Mouse (Mus musculus) cortical plate, adult 2 months (tissue): ENCODE results near the gene Fkrp. TPM values are rescaled to one million over a fixed set of nuclear protein-coding genes. Genes with fewer than 3 reads are reported as not detected.
A peak's percentile ranks its signal among the peaks of the same experiment; 100 is the strongest.

ENCODE experiments used
- H3K27ac ChIP-seq: fragments of 200-500 bp; 2 replicates; pipeline ENCODE4 v1.5.1; 2012; ENCODE audit warnings: low read length, control low read depth, inconsistent platforms; ENCODE audit not compliant: insufficient read depth
- H3K4me1 ChIP-seq: fragments of 200-500 bp; 2 replicates; pipeline ENCODE4 v1.6.1; 2011; ENCODE audit warnings: low read length; ENCODE audit not compliant: control insufficient read depth, insufficient read depth
- H3K4me3 ChIP-seq: fragments of 200-500 bp; 2 replicates; pipeline ENCODE4 v1.5.1; 2011; ENCODE audit warnings: mild to moderate bottlenecking, low read length, control low read depth; ENCODE audit not compliant: insufficient read depth
- CTCF ChIP-seq: fragments of 200-500 bp; IDR thresholded peaks from 2 replicates; pipeline ENCODE4 v1.5.1; 2011; ENCODE audit warnings: mild to moderate bottlenecking, control low read depth, low read length; ENCODE audit not compliant: insufficient read depth; ENCODE audit errors: extremely low read depth
- POLR2A ChIP-seq: fragments of 200-500 bp; IDR thresholded peaks from 2 replicates; pipeline ENCODE4 v1.6.1; 2011; ENCODE audit warnings: mild to moderate bottlenecking, low read length, control low read depth; ENCODE audit not compliant: insufficient read depth; ENCODE audit errors: extremely low read depth
- polyA plus RNA-seq: library from polyadenylated mRNA; depleted of rRNA; stranded (reverse); fragments of >200 nt; gene quantifications from 2 replicates; pipeline ENCODE4 v1.2.3, GENCODE M21; 2012

Gene Fkrp
- polyA plus RNA-seq, 1 experiment, result 42.3 TPM

GRCm38 (mm10) chr7:16782555-16783125, 33.9 kb downstream of the Fkrp start:
- Histone ChIP-seq H3K27ac (no peak overlapping the region), H3K4me1 (peaks cover 2% of the 10 kb centered on the region; the same call in 1 of the 2 replicates), H3K4me3 (peak overlapping the region; percentile 38; the same call in 1 of the 2 replicates)
- TF ChIP-seq POLR2A (no peak), CTCF (no peak)

GRCm38 (mm10) chr7:16781816-16782554, 34.5 kb downstream of the Fkrp start:
- Histone ChIP-seq H3K4me1 (peaks cover 2% of the 10 kb centered on the region; the same call in 1 of the 2 replicates), H3K4me3 (peak overlapping the region; percentile 38), H3K27ac (no peak overlapping the region)
- TF ChIP-seq POLR2A, result no peak
- TF ChIP-seq CTCF, result no peak

GRCm38 (mm10) chr7:16781555-16781815, 35.0 kb downstream of the Fkrp start:
- H3K4me1 ChIP-seq, result peaks cover 2% of the 10 kb centered on the region; the same call in 1 of the 2 replicates
- no peak overlapping the region for H3K27ac ChIP-seq
- no peak for TF ChIP-seq POLR2A
- no peak for TF ChIP-seq CTCF
- peak overlapping the region; percentile 38 for H3K4me3 ChIP-seq

- H3K4me3 ChIP-seq, result peak within 1 kb of the TSS; percentile 38
- H3K27ac ChIP-seq, result no peak within 1 kb of the TSS
- TF ChIP-seq POLR2A (peak; percentile 70), CTCF (no peak)
- peaks cover 2% of the 10 kb centered on the region; the same call in 1 of the 2 replicates for H3K4me1 ChIP-seq
Measured at GRCm38 (mm10) chr7:16780825-16781554, 35.5 kb downstream of the Fkrp start, which contains the start of gene Slc1a5. Slc1a5 (plus strand) TSS chr7:16781340.

GRCm38 (mm10) chr7:16780076-16780475, 36.5 kb downstream of the Fkrp start:
- no peak for TF ChIP-seq POLR2A
- TF ChIP-seq CTCF, result no peak
- no peak overlapping the region for H3K27ac ChIP-seq
- peaks cover 2% of the 10 kb centered on the region; the same call in 1 of the 2 replicates for H3K4me1 ChIP-seq
- H3K4me3 ChIP-seq, result no peak overlapping the region

GRCm38 (mm10) chr7:16775888-16776287, 40.6 kb downstream of the Fkrp start:
- Histone ChIP-seq H3K4me3 (no peak overlapping the region), H3K4me1 (no peaks in the 10 kb centered on the region), H3K27ac (no peak overlapping the region)
- TF ChIP-seq CTCF (no peak), POLR2A (no peak)

GRCm38 (mm10) chr7:16766443-16766842, 50.1 kb downstream of the Fkrp start:
- no peak overlapping the region for H3K27ac ChIP-seq
- no peak overlapping the region for H3K4me3 ChIP-seq
- H3K4me1 ChIP-seq, result no peaks in the 10 kb centered on the region
- TF ChIP-seq POLR2A, result no peak
- TF ChIP-seq CTCF, result no peak

- H3K4me3 ChIP-seq, result no peak overlapping the region
- TF ChIP-seq CTCF (no peak), POLR2A (no peak)
Measured at GRCm38 (mm10) chr7:16763463-16764218, 52.9 kb downstream of the Fkrp start.

GRCm38 (mm10) chr7:16761630-16762029, 54.9 kb downstream of the Fkrp start:
- no peak for TF ChIP-seq POLR2A
- no peak for TF ChIP-seq CTCF
- no peaks in the 10 kb centered on the region for H3K4me1 ChIP-seq
- H3K27ac ChIP-seq, result no peak overlapping the region
- no peak overlapping the region for H3K4me3 ChIP-seq

More at GRCm38 (mm10) chr7:16763463-16764218, 52.9 kb downstream of the Fkrp start:
- no peaks in the 10 kb centered on the region for H3K4me1 ChIP-seq
- H3K27ac ChIP-seq, result no peak overlapping the region
